Mouse (Mus musculus): ENCODE measurements around the gene Fut8.

Fut8 gene

DNA sequence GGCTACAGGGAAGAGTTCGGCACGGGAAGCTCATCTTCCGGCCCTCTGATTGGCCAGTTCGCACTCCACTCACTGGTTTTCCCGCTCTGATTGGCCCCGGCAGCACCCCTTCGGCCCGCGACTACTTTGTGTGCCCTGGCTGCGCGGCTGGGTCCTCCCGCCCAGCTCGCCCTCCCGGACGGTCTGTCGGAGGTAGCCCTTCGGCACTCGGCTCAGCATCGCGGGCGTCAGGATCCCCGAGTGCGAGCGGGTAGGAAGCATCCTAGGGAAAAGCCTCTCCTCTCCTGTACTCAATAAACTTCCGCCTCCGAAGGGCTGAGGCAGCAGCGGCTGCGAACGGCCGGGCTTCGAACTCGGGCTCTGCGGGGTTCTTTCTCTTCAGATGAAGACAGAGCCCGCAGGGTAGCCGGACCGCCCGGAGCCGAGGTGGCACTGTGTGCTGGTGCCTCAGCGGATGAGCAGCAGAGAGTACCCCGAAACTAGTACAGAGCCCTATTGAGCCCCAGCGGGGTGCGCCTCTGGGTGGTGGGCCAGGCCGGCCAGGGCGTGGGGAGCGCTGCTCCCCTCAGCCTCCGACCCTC lies at the start of gene Fut8:
Gene Fut8, plus strand, starts transcription at position 176 of the 581 bp plus-strand sequence.
- DNase-seq (ENCODE audit: low spot score): peak; percentile 57

GRCm38 (mm10) chr12:77189161-77189560 lies 48.8 kb upstream of the Fut8 start:
- DNase-seq (ENCODE audit: low spot score): no peak

GRCm38 (mm10) chr12:77189933-77190446 lies 47.9 kb upstream of the Fut8 start:
- DNase-seq (ENCODE audit: low spot score): no peak

- DNase-seq (ENCODE audit: low spot score): no peak
These were observed 46.2 kb upstream of the Fut8 start for GRCm38 (mm10) chr12:77191478-77192271.

- DNase-seq (ENCODE audit: low spot score): no peak
These were observed 45.2 kb upstream of the Fut8 start for GRCm38 (mm10) chr12:77192714-77193113.

GRCm38 (mm10) chr12:77193225-77193716 lies 44.7 kb upstream of the Fut8 start:
- DNase-seq (ENCODE audit: low spot score): no peak

DNA sequence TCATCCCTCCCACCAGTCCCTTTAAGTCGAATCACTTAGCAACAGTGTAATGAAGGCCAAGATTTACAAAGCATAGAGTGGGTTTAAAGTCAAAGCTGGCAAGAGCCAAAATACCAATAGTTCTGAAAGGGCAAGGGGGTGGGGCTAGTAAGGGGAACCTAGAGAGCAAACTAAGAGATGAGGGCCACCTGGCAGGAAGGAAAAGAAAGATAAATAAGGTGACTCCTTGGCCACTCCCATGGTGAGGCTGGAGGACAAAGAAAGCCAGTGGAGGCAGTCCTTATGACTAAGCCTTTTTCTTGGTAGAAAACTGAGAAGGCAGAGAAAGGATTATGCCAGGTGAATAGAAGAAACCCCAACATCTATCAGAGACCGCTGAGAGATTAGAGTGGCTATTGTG lies 42.9 kb upstream of the Fut8 start:
- DNase-seq (ENCODE audit: low spot score): no peak

DNA sequence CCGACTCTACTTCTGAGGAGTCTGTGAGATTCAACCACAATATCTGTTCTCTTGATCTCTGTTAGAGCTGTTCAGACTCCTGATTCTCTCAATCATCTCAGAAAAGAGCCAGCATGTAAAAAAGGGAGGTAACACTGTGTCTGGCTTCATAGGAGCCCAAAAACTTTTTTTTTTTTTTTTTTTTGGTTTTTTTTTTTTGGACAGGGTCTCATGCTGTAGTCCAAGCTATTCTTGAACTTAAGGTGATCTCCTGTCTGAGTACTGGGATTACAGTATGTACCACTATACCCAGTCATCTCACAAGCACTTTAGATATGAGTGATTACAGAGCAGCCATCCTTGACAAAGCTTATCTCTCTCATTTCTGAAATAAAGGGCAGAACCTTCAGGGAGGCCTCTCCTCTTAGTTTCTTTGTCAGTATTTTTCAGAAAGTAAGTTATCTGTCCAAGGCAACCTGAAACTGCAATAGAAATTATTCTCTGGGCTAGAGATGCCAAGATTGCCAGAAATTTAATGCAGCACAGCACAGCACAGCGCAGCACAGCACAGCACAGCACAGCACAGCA lies 41.3 kb upstream of the Fut8 start:
- no peak for DNase-seq (ENCODE audit: low spot score)

DNA sequence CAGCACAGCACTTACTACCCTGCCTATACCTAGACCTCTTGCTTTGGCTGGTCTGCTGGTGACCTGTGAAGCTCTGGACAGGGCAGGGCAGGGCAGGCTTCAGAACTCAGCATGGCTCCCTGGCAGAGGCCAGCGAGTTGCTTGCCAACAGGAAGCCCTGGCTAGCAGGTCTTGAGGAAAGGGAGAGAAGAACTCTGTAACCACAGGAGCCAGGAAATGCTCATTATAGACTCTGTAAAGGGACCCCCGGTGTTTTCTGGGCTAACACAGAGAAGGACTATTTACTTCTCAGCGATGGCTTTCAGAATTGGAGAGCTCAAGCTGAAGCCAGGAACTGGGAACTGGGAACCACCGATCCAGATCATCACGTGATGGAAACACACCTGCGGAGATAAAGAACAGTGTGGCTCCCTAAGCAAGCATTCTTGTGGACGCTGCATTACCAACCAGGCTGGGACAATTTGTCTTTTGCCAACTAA lies 40.8 kb upstream of the Fut8 start:
- no peak for DNase-seq (ENCODE audit: low spot score)

DNA sequence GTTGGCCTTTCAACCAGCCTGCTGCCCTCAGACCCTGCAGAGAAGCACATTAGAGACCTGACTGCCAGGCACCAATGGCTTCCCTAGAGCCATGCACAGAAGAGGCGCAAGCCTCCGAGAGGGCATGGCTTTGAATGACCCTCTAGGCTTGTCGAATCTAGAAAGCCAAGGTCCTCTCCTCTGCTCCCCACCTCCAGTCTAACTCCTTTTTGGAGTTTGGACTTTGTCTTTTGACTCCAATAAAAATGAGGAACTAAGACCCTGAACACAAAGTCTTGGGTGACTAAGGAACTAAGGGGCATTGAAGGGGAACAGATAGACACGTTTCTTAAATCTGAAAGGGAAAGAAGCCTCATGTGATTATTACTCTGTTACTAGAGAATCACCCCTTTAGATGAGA lies 39.7 kb upstream of the Fut8 start:
- DNase-seq (ENCODE audit: low spot score): no peak

DNA sequence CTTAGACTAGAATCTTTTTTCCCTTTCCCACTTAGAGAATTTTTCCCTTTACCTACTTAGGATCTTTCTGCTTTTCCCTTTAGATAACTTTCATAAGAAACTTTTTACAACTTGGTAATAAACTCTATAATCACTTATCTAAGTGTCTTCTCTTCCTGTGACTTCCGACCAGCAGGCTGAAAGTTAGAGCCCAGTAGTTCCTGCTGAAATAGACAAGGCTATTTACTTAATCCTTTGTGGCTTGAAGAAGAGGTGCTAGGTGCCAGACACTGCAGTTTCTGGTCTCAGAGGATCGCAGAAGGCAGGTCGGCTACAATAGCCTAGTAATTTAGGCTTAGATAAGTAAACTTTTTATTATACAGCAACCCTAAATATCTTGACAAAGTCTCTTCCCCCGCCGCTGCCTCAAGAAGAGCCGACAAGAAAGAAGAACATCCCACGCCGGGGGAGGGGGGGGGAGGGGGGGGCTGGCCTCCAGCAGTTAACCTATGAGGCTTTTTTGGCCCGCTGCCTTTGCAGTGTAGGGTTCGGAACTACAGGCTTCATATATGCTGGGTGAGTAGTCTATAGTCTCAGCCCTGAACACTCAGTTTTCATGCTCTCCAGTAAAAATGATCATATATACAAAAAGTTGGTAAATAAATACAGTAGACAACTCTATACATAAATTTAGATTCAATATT lies 36.3 kb upstream of the Fut8 start:
- no peak for DNase-seq (ENCODE audit: low spot score)

DNA sequence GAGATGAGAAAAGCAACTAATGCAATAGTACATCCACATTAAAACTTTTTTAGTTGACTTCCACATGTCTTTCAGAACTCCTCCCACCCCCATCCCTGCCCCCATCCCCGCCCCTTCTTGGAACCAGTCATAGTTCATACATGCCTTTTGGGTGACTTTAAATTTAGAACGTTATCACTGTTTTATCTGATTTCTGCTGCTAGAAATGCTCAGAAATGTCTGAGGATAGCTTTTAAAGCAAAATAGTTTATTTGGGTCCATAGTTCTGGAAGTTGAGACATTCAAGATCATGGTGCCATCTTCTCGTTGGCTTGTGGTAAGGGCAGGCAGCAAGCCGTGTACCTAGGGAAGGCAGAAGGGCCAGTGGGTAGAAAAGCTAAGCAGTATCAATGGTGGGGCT lies 34.8 kb upstream of the Fut8 start:
- no peak for DNase-seq (ENCODE audit: low spot score)

GRCm38 (mm10) chr12:77206852-77207251 lies 31.1 kb upstream of the Fut8 start:
- DNase-seq (ENCODE audit: low spot score): no peak

- no peak for DNase-seq (ENCODE audit: low spot score)
These were observed 29.9 kb upstream of the Fut8 start for GRCm38 (mm10) chr12:77208056-77208455.

- no peak for DNase-seq (ENCODE audit: low spot score)
These were observed 29.2 kb upstream of the Fut8 start for GRCm38 (mm10) chr12:77208576-77209180.

DNA sequence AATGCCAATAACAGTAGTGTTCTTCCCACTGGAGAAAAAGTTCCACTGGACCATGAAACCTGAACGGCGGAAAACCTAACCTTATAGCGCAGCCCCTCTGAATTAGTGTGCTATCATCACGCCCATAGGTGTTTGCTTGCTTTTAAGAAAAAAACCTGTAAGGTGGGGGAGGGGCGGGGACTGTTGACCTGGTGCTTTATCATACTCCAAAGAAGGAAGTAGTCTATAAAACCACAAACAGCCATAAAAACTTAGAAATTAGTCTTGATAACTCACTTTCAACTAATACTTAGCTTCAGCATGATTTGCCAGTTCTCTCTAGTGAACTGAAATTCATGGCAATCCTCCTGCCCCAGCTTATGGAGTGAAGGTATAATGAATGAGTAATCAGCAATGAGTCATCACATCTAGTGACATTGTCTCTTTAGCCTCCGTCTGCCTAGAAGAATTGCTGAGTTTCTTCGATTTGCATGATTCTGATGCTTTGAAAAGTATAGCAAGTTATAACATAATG lies 26.2 kb upstream of the Fut8 start:
- DNase-seq (ENCODE audit: low spot score): no peak

GRCm38 (mm10) chr12:77213896-77214564 lies 23.9 kb upstream of the Fut8 start:
- no peak for DNase-seq (ENCODE audit: low spot score)

DNA sequence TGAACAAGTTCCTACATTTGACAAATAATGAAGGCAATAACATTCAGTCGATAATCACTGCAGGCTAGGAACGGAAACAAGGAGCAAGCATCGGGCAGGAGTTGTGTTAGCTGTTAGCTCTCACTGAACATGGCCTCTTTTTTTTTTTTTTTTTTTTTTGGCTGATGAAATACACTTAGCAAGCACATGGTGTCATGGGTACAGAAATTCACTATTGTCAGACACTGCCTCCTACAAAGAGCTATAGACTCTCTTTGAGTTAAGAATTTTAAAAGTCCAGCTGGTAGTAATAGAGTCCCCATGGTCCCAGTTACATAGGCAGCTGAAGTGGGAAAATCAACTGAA lies 23.4 kb upstream of the Fut8 start:
- DNase-seq (ENCODE audit: low spot score): no peak

- DNase-seq (ENCODE audit: low spot score): no peak
These were observed 21.3 kb upstream of the Fut8 start for GRCm38 (mm10) chr12:77216511-77217192.

- DNase-seq (ENCODE audit: low spot score): no peak
These were observed 17.3 kb upstream of the Fut8 start for GRCm38 (mm10) chr12:77220616-77221015.
